Mouse (Mus musculus) urinary bladder, postnatal 25 days (tissue): Measurements from ENCODE around the gene Fhit.
"Not testable (repeated sequence)": the region's sequence is repeated elsewhere in the genome, so short reads cannot be mapped to it uniquely, and the experiment has no call there.

ENCODE experiments used
- DNase-seq: peaks from one replicate; pipeline ENCODE4 v3.0.0; 2022; ENCODE audit warnings: low spot score

The Fhit gene

DNA sequence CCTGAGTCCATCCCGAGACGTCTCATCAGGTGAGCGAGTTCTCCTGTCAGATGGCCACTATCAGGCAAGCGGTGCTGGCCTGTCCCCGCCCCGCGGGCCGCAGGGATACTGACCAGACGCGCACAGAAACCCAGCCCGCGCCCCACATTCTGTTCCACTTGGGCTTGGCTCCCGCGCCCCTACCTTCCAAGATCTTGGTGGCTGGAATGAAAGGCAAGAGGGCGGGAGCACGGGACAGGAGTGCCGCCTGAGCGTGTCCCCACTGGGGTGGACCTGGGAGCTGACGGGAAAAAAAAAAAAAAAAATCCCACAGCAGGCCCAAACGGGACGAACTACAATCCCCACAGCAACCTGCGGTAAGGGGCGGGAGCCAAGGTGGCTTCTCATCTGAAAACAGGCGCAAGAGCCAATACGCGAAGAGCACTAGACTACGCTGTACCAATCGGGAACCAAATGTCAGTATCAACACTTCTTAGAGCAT, at the start of gene Fhit:
Fhit (minus strand) TSS at position 285 of the 481 bp plus-strand sequence.
- DNase-seq: peak; percentile 74

DNA sequence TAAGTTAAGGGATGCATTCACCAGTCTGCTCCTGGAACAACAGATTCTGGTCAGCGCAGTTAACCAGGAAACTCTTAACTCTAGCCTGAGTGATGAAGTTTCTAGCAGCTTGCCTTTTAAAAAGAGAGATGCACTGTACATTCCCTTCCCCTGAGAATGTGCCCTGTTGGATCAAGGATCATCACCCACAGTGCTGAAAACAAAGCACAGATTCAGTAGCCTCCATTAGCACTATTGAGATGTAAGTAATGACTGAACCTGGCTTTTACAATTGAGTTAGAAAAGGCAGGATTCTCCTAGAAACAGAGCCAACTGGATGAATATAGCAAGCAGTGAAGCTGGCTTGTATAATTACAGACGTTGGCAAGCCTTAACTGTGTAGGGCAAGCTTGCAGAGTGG, 45.0 kb upstream of the Fhit start:
- no peak for DNase-seq

DNA sequence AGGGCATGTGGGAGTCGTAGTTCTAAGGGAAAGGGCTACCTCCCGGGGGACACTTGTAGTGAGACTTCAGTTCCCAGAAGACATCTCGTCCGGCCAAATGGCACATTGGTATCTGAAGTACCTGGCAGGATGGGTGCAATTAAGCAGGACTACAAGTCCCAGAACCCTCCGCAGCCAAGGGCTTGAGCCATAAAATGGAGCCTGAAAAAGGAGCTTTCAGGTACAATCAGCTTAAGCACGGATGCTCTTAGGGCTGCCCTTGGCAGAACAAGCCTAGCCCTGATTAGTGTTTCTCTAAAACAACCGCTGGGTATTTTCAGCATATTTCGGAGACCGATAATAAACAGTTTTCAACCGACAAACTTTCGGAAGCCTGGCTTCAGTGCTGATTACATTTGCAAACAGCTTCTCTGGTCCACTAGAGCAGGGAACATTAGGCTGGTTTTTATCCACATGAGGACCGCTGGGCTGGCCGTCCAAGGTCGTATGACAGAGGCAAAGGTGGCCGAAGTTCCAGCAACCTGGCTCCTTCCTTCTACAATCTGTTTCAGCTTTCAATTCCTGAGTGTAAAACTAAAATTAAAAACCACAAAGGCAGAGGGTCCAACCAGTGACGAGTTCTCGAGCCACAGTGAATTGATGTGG, 907 bp downstream of the Fhit start:
- DNase-seq: peak; percentile 47

DNA sequence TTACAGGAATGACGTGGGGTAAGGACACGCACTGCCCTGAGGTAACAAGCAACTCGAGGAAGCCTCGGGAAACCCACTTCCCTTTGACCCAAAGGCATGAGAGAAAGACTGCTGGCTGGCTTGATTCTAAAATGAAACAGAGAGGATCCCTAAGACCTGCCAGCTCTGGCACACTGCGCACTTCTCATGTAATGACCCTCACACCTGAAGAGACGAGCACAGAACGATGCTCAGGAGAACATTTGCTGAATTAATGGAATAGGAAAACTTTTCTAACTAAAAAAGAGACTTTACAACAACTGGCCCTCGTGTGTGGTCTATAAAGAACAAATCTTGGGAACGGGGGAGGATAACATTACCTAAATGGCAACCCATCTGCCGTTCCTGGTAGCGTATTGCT, 2.2 kb downstream of the Fhit start:
- no peak for DNase-seq

DNA sequence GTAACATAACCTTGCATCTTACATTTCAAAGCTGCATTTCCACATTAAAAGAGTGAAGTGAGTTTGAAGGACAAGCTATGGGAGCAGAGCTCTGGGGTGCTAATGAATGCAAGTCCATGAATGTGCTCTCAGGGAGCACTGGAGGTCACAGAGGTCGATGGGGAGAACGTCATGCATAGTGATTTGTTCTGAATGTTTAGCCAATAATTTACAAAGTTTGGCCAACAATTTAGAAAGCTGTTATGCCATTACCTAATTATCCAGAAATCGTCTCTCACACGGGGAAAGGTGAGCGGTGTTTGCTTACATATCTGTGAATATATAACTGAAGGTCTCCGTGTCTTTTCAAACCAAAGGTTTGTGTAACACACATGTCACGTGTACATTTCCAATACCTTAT, 2.8 kb downstream of the Fhit start:
- no peak for DNase-seq

DNA sequence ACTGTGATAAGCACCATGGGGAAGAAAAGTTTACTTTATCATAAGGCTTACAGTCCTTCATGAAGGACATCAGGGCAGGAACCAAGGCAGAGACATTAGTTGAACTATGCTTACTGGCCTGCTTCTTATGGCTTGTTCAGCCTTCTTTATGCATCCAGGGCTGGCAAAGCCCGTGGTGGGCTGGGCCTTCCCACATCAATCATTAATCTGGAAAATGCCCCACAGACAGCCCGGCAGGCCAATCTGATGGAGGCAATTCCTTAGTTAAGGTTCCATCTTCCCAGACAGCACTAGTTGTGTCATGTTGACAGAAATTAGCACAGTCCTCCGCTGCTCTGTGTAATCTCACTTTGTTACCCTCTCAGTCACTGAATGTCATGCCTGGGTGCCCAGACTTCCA, 4.1 kb downstream of the Fhit start:
- DNase-seq: no peak

DNA sequence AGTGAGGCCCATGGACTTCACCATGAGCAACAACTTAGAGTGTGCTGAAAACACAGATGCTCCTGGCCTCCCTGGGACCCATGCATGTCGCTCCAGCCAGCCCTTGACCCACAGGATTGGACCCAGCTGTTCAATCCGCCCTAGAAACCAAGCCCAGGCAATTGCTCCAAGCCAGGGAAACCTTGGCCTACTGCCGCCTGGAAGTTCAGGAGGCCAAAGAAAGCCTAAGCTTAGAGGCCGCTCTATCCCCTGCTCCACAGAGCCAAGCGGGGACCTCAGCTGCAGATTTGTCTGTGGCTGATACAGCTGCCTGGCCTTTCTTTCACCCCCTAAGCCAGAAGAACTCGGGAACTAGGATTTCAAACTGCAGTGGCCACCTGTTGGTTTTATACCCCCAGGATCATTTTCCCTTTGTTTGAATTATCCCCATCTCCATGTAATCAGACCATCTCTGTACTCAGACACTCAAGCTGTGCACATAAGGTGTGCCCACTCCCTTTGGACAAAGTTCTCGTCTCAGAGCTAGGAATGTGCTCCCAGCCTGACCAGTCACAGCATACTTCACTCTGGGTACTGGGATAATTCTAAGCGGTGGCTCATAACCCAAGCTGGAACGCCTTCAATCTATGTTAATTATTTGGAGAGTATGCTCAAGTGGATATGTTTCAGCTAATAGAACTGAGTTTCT, 10.1 kb downstream of the Fhit start:
- DNase-seq: peak; percentile 26

DNA sequence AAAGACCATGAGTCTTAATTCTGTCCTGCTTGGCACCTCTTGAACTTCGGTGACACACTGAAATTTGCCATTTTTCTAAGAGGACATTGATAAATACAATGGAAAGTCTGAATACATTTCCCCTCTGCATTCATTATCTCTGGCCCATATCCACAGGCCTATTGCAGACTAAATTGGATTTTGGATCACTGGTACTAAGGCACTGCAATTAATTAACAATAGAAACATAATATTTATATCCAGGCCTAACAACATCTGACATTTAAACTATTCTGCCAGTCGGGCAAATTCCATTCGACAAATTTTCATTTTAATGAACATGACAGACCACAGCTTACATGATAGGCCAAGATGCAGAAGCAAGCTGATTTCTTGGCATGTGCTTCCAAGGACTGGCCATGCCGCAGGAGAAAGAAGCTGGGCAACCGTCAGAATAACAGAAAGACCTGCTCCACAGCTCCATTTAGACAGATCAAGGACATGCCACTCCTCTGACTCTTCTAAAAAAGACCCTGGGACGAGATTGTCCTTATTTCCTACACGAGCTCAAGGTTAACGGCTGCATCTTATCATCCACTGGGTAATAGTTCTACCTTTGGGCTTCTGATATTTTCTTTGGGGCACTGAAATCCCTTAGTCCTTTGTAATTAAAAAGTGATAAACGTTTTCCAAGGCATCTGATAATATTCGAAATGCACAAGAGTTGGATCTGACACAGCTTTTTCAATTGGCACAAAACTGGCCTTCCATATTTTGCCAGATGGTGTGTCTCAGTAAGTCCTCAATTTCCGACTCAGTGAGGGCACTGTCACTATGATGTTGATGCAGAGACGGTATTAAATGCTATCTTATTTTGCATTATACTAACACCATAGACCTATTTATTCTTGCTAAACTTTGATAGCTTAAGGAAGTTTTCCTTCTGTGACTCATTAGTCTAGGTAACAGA, 27.8 kb downstream of the Fhit start:
- DNase-seq: no peak

DNA sequence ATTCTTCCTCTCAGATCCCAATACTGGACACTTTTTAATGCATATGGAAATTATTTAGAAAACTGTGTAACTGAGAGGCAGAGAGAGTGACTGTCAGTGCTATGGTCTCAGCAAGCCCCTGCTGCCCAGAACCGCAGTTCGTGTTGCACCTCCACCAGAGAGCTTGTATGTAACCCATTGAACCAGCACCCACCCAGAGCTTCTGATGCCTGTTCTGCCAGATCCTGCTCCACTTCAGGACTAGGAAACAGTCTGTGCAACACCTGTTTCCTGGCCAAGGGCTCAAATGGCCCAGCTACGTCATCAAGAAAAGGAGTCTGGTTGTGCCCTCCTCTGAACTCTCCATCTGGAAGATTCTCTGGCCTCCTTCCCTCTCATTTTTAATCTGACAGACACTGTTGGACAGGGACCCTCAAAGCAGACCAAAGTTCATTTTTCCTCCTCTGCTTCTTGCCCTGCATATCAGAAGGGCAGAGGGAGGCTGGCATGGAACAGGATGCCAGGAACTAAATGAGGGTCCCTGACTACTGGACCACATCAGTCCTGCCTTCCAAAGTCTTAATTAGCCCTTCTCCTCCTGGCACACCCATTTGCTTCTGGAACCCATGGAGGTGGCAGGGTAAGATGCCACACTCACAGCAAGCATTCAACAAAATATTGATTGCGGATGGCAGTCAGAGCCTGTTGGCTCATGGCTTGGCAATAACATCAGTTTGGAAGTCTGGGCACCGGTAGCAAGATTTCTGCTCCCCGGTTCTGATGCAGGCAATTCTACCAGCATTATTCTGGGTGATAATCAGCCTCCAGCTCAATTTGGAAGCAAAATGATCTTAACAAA, 29.0 kb downstream of the Fhit start:
- DNase-seq: no peak

DNA sequence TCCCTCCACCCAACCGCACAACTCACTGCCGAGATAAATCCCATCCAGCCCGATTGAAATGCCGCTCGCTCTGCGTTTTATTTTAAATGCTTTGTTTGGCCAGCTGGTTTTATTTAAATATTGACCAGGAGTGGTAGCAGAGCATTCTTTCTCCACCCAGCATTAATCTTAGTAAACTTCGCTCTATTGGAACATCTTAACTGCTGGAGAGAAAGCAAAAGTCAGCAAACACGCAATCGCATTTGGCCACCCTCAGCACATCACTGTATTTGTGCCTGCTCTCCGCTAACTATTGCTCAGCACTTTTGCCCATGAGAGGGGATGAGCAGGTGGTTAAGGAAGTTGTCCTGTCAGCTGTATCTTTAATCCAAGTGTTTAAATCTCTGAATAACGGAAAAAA, 36.7 kb downstream of the Fhit start:
- DNase-seq: no peak

DNA sequence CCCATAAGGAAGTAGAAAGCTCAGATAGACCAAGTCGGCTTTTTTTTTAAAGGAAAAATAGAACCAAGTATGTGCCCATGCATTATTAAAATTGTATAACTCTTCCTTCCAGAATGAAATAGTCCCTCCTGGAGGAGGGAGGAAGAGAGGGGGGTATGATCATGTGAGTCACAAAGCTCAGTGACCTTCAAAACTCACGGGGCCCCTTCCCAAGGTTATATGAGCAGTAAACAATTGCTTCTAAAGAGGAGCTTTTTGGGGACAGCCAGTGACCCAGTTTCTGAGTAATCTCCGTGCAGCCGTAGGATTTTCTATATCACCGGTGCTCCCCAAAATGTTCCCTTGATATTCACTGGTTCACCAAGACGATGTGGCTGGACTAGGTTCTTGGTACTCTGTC, 42.8 kb downstream of the Fhit start:
- DNase-seq: no peak

DNA sequence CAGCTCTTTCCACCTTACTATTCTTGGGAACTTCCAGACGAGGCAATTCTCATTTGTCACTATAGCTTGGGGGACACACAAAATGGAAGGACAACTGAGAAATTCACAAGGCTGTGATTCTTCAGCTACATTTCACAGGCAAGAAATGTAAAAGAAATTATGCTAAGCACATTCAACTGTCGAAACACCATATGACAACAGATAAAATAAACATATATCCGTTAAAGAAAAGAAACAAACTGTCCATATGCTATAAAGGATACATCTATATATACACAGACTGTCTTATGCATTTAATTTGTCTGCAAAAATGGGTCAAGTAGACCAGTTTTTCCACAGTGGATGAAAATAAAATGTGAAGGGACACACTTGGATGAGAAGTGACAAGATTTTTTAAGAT, 76.2 kb downstream of the Fhit start:
- no peak for DNase-seq

DNA sequence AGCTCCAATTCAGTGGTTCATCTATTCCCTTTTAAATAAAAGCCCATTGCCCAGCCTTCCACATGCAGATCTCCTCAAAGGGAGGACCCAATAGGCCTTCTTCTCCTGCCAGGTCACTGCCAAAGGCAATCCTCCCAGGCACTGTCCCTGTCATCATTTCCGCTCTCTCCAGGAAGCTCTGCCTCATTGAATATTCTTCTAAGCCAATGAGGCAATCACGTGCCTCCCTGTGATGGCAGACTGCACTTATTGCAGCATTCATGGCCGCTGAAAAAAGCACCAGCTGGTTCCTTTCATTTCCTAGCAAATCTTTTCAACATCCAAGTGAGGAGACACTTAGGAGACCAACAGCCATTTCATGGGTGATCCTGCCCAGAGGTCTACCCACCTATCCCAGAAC, 77.9 kb downstream of the Fhit start:
- no peak for DNase-seq

DNA sequence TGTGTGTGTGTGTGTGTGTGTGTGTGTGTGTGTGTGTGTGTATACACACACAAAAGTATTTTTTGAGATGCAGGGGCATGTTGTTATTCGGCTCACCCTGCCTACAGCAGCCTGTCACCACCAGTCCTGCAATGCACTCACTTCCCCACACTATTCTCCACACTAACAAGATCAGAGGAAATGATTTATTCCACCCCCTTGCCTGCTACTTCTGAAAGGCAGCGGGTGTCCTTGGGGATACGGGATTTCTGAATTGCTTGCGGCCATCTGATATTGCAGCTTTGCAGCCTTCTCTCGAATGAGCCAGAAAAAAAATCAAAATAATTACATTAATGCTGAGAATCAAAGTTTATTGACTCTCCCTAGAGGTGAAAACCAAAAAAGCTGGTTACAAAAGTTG, 78.4 kb downstream of the Fhit start:
- no peak for DNase-seq

DNA sequence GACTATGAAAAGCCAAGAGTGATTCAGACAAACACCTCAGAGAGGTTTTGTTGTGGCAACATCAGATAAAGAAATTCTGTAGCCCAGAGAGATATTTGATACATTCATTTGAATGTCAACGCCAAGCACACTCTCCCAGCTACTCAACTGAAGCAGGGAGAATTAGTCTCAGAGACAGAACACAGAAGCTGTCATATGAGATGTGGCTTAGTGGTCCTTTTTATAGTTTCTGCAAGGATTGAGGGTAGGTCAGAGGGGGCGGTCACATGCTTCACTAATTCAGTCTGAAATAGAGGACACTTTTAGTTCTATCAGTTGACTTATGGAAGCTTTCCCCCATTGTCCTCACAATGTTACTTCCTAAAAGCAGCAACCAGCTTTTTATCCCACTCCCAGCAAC, 98.2 kb downstream of the Fhit start:
- no peak for DNase-seq

DNA sequence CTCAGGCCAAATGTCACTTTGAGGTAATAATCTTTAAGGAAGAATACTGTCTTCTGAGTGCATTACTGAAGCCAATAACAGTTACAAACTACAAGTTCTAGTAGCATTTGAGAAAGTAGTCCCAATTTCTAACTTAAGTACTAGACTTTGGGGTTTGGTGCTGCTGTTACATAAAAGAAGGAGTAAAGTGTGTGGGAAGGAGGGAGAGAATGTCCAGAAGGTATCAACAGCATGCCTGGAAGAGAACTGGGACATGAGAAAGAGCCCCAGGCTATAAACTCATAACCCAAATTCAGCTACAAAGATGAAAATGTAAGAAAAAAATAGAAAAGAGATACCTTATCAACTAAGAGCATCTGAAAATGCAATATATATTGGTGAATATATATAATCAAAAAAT, 101.6 kb downstream of the Fhit start:
- no peak for DNase-seq

DNA sequence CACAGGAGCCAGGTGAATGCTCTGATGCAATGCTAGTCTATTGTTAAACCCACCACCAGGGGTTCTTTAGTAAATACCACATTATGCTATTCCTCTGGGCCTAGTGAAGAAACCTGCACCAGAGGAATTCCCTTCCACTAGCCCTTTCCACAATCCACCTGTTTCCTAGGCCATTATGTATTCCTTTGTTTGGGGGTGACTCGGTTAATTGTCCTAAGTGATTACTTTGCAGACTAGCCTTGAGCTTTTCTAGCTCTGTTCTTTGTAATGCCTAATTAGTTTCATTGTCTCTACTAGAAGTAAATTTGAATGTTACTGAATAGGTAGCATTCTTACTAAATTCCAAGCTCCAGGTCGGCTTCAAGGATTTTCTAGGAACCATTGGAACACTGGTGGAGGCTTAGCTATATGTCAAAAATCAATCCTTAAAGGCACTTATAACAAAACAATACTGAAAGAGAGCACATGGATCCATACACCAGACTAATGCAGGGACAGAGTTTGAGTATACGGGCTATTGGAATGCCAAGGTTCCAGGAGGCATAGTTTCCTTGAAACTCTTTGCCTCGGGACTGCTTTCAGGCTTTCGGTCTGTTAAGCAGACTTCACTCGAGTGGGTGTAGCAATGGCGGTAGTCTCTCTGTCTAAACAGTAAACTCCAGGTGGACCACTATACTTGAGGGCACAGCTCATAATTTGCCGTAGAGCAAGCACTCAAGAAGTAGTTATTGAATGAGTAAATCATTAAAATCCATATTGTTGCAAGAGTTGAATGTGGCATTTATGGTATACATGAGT, 122.1 kb downstream of the Fhit start:
- not testable (repeated sequence) for DNase-seq

DNA sequence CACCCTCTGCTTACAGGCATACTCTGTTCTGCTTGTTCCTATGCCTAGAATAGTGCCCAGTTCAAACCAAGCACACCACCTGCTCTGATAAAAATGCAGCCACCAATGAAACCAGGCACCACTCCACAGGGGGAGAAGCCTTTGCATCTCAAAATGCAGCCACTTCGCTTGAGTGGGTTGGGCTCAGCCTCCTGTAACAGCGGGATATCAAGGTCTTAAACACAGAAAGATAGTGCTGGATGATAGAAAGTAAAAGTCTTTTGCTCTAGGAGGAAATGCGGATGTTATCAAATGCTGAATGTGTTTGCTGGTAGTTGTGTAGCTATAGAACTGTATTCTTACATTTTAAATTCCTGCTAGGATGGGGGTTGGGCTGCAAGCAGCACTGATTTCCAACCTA, 140.4 kb downstream of the Fhit start:
- no peak for DNase-seq

DNA sequence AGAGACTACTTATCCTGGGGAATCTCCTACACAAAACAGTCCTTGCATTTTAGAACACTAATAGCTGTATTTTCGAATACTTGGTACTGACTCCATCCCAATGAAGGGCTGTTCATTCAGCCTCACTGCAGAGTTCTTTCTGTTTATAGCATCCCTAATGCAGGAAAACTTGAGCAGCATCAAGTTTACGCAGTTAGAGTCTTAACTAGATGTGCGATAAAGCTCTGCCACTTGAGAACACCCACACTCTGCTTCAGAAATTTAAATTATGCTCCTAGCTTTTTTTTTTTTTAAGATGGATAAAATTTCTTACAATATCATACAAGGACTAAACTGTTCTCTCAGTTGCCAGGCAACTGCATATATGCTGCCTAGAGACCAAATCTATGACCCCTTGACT, 183.2 kb downstream of the Fhit start:
- no peak for DNase-seq

DNA sequence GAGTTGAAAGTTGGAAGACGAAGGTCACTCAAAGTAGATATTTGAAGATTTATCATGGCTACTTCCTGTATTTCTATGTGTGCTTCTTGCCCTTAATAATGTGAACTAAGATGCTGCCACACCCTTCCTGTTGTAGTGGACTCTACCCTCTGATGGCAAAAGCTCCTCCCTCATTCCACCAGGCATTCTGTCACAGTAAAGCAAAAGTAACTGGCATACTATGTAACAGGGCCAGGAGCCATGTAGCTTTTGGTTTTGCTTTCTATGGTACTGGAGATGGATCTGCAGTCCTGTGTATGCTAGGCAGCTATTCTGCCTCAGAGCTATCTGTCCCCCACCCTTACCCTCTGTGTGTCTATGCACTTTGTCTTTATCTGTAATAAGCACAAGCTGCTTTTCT, 220.2 kb downstream of the Fhit start:
- no peak for DNase-seq

DNA sequence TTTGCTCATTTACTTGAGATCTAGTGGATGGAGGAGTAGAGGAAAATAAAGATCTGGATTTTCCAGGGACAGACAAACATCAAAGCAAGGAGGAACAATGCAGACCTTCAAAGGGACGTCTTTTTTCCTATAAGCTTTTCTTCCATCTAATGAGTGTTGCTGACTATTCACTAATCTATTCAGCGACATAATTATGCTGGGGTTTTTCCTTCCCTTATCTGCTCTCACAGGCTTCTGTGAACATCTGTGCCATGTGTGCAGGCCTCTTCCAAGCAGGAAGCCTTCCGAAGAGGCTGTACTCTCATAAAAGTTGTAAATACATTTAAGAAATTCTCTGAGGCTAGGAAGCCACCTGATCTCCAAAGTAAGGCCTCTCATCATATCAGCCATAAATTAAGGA, 228.2 kb downstream of the Fhit start:
- DNase-seq: no peak
